Mouse (Mus musculus) adrenal gland, postnatal 36 days (tissue): ENCODE results near the gene Actr3. TPM values are rescaled to one million over a fixed set of nuclear protein-coding genes. Genes with fewer than 3 reads are reported as not detected.

ENCODE experiments used
- DNase-seq, 2 experiments: peaks; one replicate each; pipeline ENCODE4 v3.0.0; 2021; ENCODE audit warnings: mixed read lengths in 1 of 2
- long read RNA-seq, 2 experiments: library from polyadenylated mRNA; stranded (forward); transcript quantifications; one replicate each; pipeline ENCODE4 v2.0.0; 2021; ENCODE audit warnings: borderline sequencing depth in 2 of 2
- total RNA-seq, 2 experiments: library from RNA; stranded (reverse); gene quantifications; 2 replicates each; pipeline ENCODE4 v1.2.3; 2021

The Actr3 gene
- total RNA-seq, result 100 to 1,000 TPM; 143 to 176 TPM
- long read RNA-seq, experiment 1, transcript Actr3-202 (12 exons, 2,565 nt), result major isoform, 143 of 166 reads
- long read RNA-seq, experiment 1, partial matches to known transcripts, result 14 of 166 reads
- long read RNA-seq, experiment 1, other reads (novel, unspliced or antisense), result 6 of 166 reads
- long read RNA-seq, experiment 2, transcript Actr3-202 (12 exons, 2,565 nt), result major isoform, 28 of 40 reads
- long read RNA-seq, experiment 2, partial matches to known transcripts, result 3 of 40 reads
- long read RNA-seq, experiment 2, other reads (novel, unspliced or antisense), result 7 of 40 reads

GRCm38 (mm10) chr1:125435369-125436135 is at the start of gene Actr3:
Gene Actr3 (minus strand): TSS chr1:125435727.
- peak; percentile 99 to 100 for DNase-seq

GRCm38 (mm10) chr1:125482459-125483287 is 47.1 kb upstream of the Actr3 start:
- no peak for DNase-seq

GRCm38 (mm10) chr1:125481842-125482241 is 46.3 kb upstream of the Actr3 start:
- no peak for DNase-seq

- no peak for DNase-seq
Measured at GRCm38 (mm10) chr1:125478588-125478987, 43.1 kb upstream of the Actr3 start.

- DNase-seq, result peak in 1 of 2 experiments; percentile 10
Measured at GRCm38 (mm10) chr1:125475961-125476682, 40.6 kb upstream of the Actr3 start.

- no peak for DNase-seq
Measured at GRCm38 (mm10) chr1:125473866-125474265, 38.3 kb upstream of the Actr3 start.

- DNase-seq, result no peak
Measured at GRCm38 (mm10) chr1:125473126-125473666, 37.7 kb upstream of the Actr3 start.

GRCm38 (mm10) chr1:125470805-125471648 is 35.5 kb upstream of the Actr3 start:
- DNase-seq, result no peak

GRCm38 (mm10) chr1:125467936-125468335 is 32.4 kb upstream of the Actr3 start:
- DNase-seq, result no peak

GRCm38 (mm10) chr1:125466621-125467257 is 31.2 kb upstream of the Actr3 start:
- DNase-seq, result no peak

GRCm38 (mm10) chr1:125464011-125464410 is 28.5 kb upstream of the Actr3 start:
- DNase-seq, result no peak

- no peak for DNase-seq
Measured at GRCm38 (mm10) chr1:125463349-125463748, 27.8 kb upstream of the Actr3 start.

- DNase-seq, result no peak
Measured at GRCm38 (mm10) chr1:125462917-125463316, 27.4 kb upstream of the Actr3 start.

GRCm38 (mm10) chr1:125458531-125458930 is 23.0 kb upstream of the Actr3 start:
- no peak for DNase-seq

GRCm38 (mm10) chr1:125455128-125455527 is 19.6 kb upstream of the Actr3 start:
- no peak for DNase-seq

- no peak for DNase-seq
Measured at GRCm38 (mm10) chr1:125450282-125451000, 14.9 kb upstream of the Actr3 start.

GRCm38 (mm10) chr1:125447926-125448325 is 12.4 kb upstream of the Actr3 start:
- DNase-seq, result no peak

- no peak for DNase-seq
Measured at GRCm38 (mm10) chr1:125441679-125442078, 6.2 kb upstream of the Actr3 start.

- DNase-seq, result no peak
Measured at GRCm38 (mm10) chr1:125441251-125441650, 5.7 kb upstream of the Actr3 start.
